Mouse (Mus musculus) ES-E14 (cell line): ENCODE measurements around the gene Cpe.

ENCODE experiments used
- HCFC1 ChIP-seq: IDR thresholded peaks from 2 replicates; pipeline ENCODE4 v1.6.1; 2012; ENCODE audit warnings: low read length, inconsistent platforms, borderline replicate concordance; ENCODE audit not compliant: insufficient read depth
- MAFK ChIP-seq: IDR thresholded peaks from 2 replicates; pipeline ENCODE4 v1.6.1; 2014; ENCODE audit warnings: mild to moderate bottlenecking, low read depth, low read length, inconsistent platforms; ENCODE audit not compliant: insufficient read depth

GRCm38 (mm10) chr8:64548054-64548850 lies 144.6 kb downstream of the Cpe start:
- TF ChIP-seq HCFC1 (no peak), MAFK (no peak)
